ENCODE assay signal across 24 mouse cellular contexts in the genomic region with DNA sequence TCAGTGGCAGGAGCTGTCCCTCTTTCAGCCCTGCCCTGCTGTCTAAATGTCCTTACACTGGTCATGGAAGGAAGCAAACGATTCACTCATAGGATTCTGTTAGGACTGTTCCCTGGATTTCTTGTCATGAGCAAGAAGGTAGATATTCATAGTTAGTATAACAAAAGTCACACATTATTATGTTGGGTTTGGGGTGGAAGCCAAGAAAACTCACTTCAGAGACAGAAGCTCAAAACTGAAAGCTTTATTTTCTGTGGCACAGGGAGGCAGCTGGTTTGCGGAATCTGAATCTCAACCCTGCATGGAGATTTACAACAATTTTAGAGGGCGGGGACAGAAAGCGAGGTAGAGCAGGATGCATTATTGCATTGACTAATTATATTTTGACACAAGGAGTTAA.
"Had no signal": no experiment of that assay in that cellular context is flagged by ENCODE, and none has a peak within 500 bp of the region (broad histone marks: within the 10 kb centered on the region; RNA-seq: fewer than 3 reads in every experiment).

No protein-coding gene starts in this region.

- ATAC-seq: hindbrain, embryonic 16.5 days; intestine, embryonic 15.5 days; midbrain, embryonic 13.5 days; midbrain, embryonic 16.5 days had no signal

- H3K4me3 ChIP-seq: intestine, embryonic 15.5 days; limb, embryonic 10.5 days; limb, embryonic 13.5 days; liver, embryonic 13.5 days; megakaryocyte, embryonic 14.5 days; midbrain, embryonic 10.5 days; midbrain, embryonic 13.5 days; myocyte; neural tube, embryonic 13.5 days; stomach, embryonic 15.5 days had no signal

- H3K36me3 ChIP-seq: intestine, embryonic 15.5 days; liver, embryonic 13.5 days; stomach, embryonic 15.5 days had no signal

- DNase-seq: kidney, adult 11 months; kidney, adult 9 months; kidney, postnatal 36 days; liver; liver, embryonic 13.5 days; lung, postnatal 14 days; retina, postnatal 1 day; right cerebral cortex, postnatal 25 days; spleen, adult 18-20 months; thymus, adult 2 months; thymus, postnatal 14 days; thymus, postnatal 4 days had no signal

- H3K9ac ChIP-seq: intestine, embryonic 15.5 days; limb, embryonic 13.5 days; liver, embryonic 13.5 days; lung, embryonic 14.5 days; midbrain, embryonic 13.5 days; neural tube, embryonic 13.5 days; stomach, embryonic 15.5 days had no signal

- H3K4me2 ChIP-seq: intestine, embryonic 15.5 days; limb, embryonic 13.5 days; liver, embryonic 13.5 days; lung, embryonic 14.5 days; midbrain, embryonic 13.5 days; neural tube, embryonic 13.5 days; stomach, embryonic 15.5 days had no signal

- H3K27me3 ChIP-seq: intestine, embryonic 15.5 days; limb, embryonic 13.5 days; liver, embryonic 13.5 days; megakaryocyte, embryonic 14.5 days; midbrain, embryonic 13.5 days; neural tube, embryonic 13.5 days; stomach, embryonic 15.5 days had no signal

- H3K9me3 ChIP-seq: intestine, embryonic 15.5 days; limb, embryonic 10.5 days; limb, embryonic 13.5 days; liver, embryonic 13.5 days; megakaryocyte, embryonic 14.5 days; midbrain, embryonic 10.5 days; midbrain, embryonic 13.5 days; neural tube, embryonic 13.5 days; stomach, embryonic 15.5 days had no signal

- H3K4me1 ChIP-seq: intestine, embryonic 15.5 days; liver, embryonic 13.5 days; megakaryocyte, embryonic 14.5 days; midbrain, embryonic 10.5 days; midbrain, embryonic 13.5 days; neural tube, embryonic 13.5 days had no signal

- H3K27ac ChIP-seq: intestine, embryonic 15.5 days; limb, embryonic 10.5 days; limb, embryonic 13.5 days; liver, embryonic 13.5 days; midbrain, embryonic 10.5 days; midbrain, embryonic 13.5 days; neural tube, embryonic 13.5 days; stomach, embryonic 15.5 days had no signal
